ENCODE assay signal across 9 mouse cellular contexts in the genomic region with DNA sequence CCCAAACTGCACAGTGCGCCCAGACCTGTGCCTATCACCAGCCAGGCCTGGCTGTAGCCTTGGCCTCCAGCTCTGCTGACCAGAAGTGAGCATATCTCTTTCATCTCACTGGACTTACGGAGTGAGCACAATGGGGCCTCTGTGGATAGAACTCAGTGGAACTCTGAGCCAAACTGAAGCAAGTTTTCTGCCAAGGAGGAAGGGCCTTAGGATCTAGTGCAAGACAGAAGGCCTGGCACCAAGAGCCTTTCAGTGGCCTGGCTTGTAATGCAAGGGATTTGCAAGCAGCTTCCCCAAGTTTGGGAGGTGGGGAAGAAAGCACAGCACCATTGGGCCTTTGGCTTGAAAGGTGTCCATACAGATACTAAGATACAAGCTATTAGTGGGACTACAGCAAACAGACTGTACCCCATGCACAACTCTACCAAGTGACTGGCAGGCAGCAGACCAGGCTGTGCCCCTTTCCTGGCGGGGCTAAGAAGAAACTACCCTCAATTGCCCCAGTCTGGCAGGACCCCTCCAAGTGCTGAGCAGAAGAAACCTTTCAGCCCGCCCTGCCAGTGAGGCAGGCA. TPM values are rescaled to one million over a fixed set of nuclear protein-coding genes. Genes with fewer than 3 reads are reported as not detected.
DNase-seq lines count a peak whose midpoint lies in the region; ATAC-seq and TF ChIP-seq lines count a peak whose summit lies in the region.
"Had no signal": no experiment of that assay in that cellular context is flagged by ENCODE, and none has a peak within 500 bp of the region (broad histone marks: within the 10 kb centered on the region; RNA-seq: fewer than 3 reads in every experiment).

No protein-coding gene starts in this region.

- peak; percentile 39 for ATAC-seq in forebrain, postnatal 0 days

- H3K27ac ChIP-seq in forebrain, postnatal 0 days (ENCODE audit: low read depth, low read length): peak overlapping the region; percentile 81
- H3K27ac ChIP-seq: liver, embryonic 15.5 days had no signal

- H3K9me3 ChIP-seq in E14TG2a.4 (ENCODE audit: low read length): no peaks in the 10 kb centered on the region
- H3K9me3 ChIP-seq in forebrain, postnatal 0 days (ENCODE audit: low read length): no peaks in the 10 kb centered on the region
- H3K9me3 ChIP-seq: liver, embryonic 15.5 days had no signal

- peaks cover 9% of the 10 kb centered on the region for H3K27me3 ChIP-seq in E14TG2a.4 (ENCODE audit: insufficient read depth, low read length)
- H3K27me3 ChIP-seq in forebrain, postnatal 0 days (ENCODE audit: insufficient read depth, low read length): no peaks in the 10 kb centered on the region

- peak; percentile 62 to 73 for DNase-seq in cerebellum, postnatal 10 days
- DNase-seq in cerebellum, adult 18-20 months: no peak
- peak; percentile 72 for DNase-seq in forebrain, postnatal 0 days
- DNase-seq in layer of hippocampus, postnatal 14 days (ENCODE audit: low spot score in 2 of 2): peak; percentile 56 to 87
- peak; percentile 74 for DNase-seq in retina, postnatal 1 day
- no peak for DNase-seq in T-cell, adult 2 months (ENCODE audit: low spot score)
- no peak for DNase-seq in yolk sac, embryonic 10.5 days (ENCODE audit: low spot score)

- peaks cover 51% of the 10 kb centered on the region for H3K36me3 ChIP-seq in E14TG2a.4 (ENCODE audit: insufficient read depth, low read length)
- no peaks in the 10 kb centered on the region for H3K36me3 ChIP-seq in forebrain, postnatal 0 days (ENCODE audit: insufficient read depth)

- H3K4me1 ChIP-seq in E14TG2a.4 (replicated peaks; ENCODE audit: low read depth, low read length): peaks cover 84% of the 10 kb centered on the region
- H3K4me1 ChIP-seq in forebrain, postnatal 0 days (ENCODE audit: insufficient read depth): peaks cover 14% of the 10 kb centered on the region; the same call in 1 of the 2 replicates

- TF ChIP-seq CTCF in E14TG2a.4 (conservative IDR thresholded peaks at IDR 0.05; ENCODE audit: low read length): no peak
- TF ChIP-seq CTCF in forebrain, postnatal 0 days (IDR thresholded peaks at IDR 0.05; ENCODE audit: low read depth): no peak

- no peak overlapping the region for H3K9ac ChIP-seq in forebrain, postnatal 0 days
- H3K9ac ChIP-seq: liver, embryonic 15.5 days had no signal

- H3K4me3 ChIP-seq in E14TG2a.4 (replicated peaks; ENCODE audit: low read length): peak overlapping the region; percentile 97
- H3K4me3 ChIP-seq in forebrain, postnatal 0 days (ENCODE audit: low read depth, low read length): no peak overlapping the region

- H3K4me2 ChIP-seq in forebrain, postnatal 0 days (ENCODE audit: low read depth): no peak overlapping the region
- H3K4me2 ChIP-seq: liver, embryonic 15.5 days had no signal

- 28% methylated on average over 4 of the region's 4 CpGs for WGBS in forebrain, postnatal 0 days

RNA-seq across cellular contexts. Expression of a gene that starts 16.4 kb away (rescaled TPM):
- 23.8 and 38.7 TPM in 2 replicates for total RNA-seq in forebrain, postnatal 0 days (2014; rRNA removed)
- 5.0 and 6.8 TPM in 2 replicates for polyA plus RNA-seq in forebrain, postnatal 0 days (2015; fragmentation: Nextera tagmentation; extraction: Ambion mirVana)
- total RNA-seq in layer of hippocampus, postnatal 14 days (2021): 10 to 100 TPM; 35.4 to 45.2 TPM

RNA-seq across cellular contexts. Expression of a gene that starts 55.1 kb away (rescaled TPM):
- 52.6 and 65.6 TPM in 2 replicates for total RNA-seq in forebrain, postnatal 0 days (2014; rRNA removed)
- polyA plus RNA-seq in forebrain, postnatal 0 days (2015; fragmentation: Nextera tagmentation; extraction: Ambion mirVana): 9.0 and 10.9 TPM in 2 replicates
- 10 to 100 TPM; 47.2 to 48.3 TPM for total RNA-seq in layer of hippocampus, postnatal 14 days (2021)

Comparison
In these comparisons a context has a peak if more than half of its experiments do, and no peak if none do; other contexts are left out.
1. DNase-seq: peak in cerebellum, postnatal 10 days (2 of 2), forebrain, postnatal 0 days (single experiment), layer of hippocampus, postnatal 14 days (2 of 2) and retina, postnatal 1 day (single experiment); none in cerebellum, adult 18-20 months (0 of 2), T-cell, adult 2 months (single experiment) and yolk sac, embryonic 10.5 days (single experiment).